Mouse (Mus musculus) lung, embryonic 14.5 days (tissue): ENCODE data around the gene Pmfbp1. TPM values are rescaled to one million over a fixed set of nuclear protein-coding genes. Genes with fewer than 3 reads are reported as not detected.
"Not testable (repeated sequence)": the region's sequence is repeated elsewhere in the genome, so short reads cannot be mapped to it uniquely, and the experiment has no call there.

Source experiments
- ATAC-seq: fragments of 200-750 bp; cut with Nextera tagmentation; 2 replicates; pipeline ENCODE4 v1.8.0; 2017; ENCODE audit warnings: mild to moderate bottlenecking, moderate TSS enrichment, moderate library complexity; ENCODE audit not compliant: insufficient read depth
- DNase-seq: peaks from one replicate; pipeline ENCODE4 v3.0.0-alpha.2; 2015
- H3K27ac ChIP-seq: fragments of 300-500 bp; sonication (generic); 2 replicates; pipeline ENCODE4 v1.5.1; 2014; ENCODE audit warnings: low read depth, mild to moderate bottlenecking, moderate library complexity
- H3K27me3 ChIP-seq: fragments of 300-500 bp; sonication (generic); 2 replicates; pipeline ENCODE4 v1.6.1; 2014; ENCODE audit warnings: low read length, control low read depth; ENCODE audit not compliant: insufficient read depth
- H3K36me3 ChIP-seq: fragments of 300-500 bp; sonication (generic); 2 replicates; pipeline ENCODE4 v1.6.1; 2014; ENCODE audit warnings: control low read depth; ENCODE audit not compliant: insufficient read depth
- H3K4me1 ChIP-seq: fragments of 300-500 bp; sonication (generic); 2 replicates; pipeline ENCODE4 v1.6.1; 2014; ENCODE audit warnings: antibody characterized with exemption, control low read depth; ENCODE audit not compliant: insufficient read depth
- H3K4me2 ChIP-seq: fragments of 300-500 bp; sonication (generic); 2 replicates; pipeline ENCODE4 v1.6.1; 2014; ENCODE audit warnings: mild to moderate bottlenecking
- H3K4me3 ChIP-seq: fragments of 300-500 bp; sonication (generic); 2 replicates; pipeline ENCODE4 v1.5.1; 2014; ENCODE audit warnings: low read depth, low read length
- H3K9ac ChIP-seq: fragments of 300-500 bp; sonication (generic); 2 replicates; pipeline ENCODE4 v1.6.1; 2014
- H3K9me3 ChIP-seq: fragments of 300-500 bp; sonication (generic); 2 replicates; pipeline ENCODE4 v1.6.1; 2016; ENCODE audit warnings: low read depth, low read length, control low read depth
- CTCF ChIP-seq: IDR thresholded peaks from 2 replicates; pipeline ENCODE4 v1.5.1; 2016; ENCODE audit warnings: antibody characterized with exemption, low read depth
- whole genome bisulfite sequencing: fragments of 180-500 bp; shearing (Covaris S2); extraction: QIAGEN DNeasy Blood & Tissue Kit; methylation state at CpG from one replicate; pipeline ENCODE4 v1.1.7; 2014; 5-methylcytosine and 5-hydroxymethylcytosine counted together
- polyA plus RNA-seq: library from polyadenylated mRNA; unstranded; fragments of >200 nt; fragmentation: Nextera tagmentation; extraction: Ambion mirVana; gene quantifications from 2 replicates; pipeline ENCODE4 v1.2.1, GENCODE M21; 2014

Gene Pmfbp1
- 0.07 and 0.08 TPM in 2 replicates for polyA plus RNA-seq

DNA sequence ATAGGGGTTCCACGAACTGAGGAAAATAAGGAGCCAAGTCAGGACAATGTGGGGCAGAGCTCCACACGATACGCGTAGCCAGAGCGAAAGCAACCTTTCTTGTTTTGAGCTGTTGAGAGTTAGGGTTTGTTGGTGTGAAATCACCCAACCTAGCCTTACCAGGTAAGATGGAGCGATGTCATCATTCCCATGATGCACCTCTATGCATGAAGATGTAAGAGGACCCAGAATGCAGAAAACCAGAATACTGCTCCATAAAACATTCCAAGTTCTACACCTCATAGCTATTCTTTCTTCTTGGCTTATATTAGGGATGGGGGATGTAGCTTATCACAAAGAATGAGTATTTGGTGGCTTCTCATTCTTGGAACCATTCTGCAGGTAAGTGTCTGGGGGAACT lies at the start of gene Pmfbp1:
TSS of gene Pmfbp1 (plus strand) at position 301 of the 400 bp plus-strand sequence.
- Histone ChIP-seq H3K4me2 (no peak within 1 kb of the TSS), H3K36me3 (no peaks in the 10 kb centered on the region), H3K4me3 (no peak within 1 kb of the TSS), H3K9me3 (no peaks in the 10 kb centered on the region), H3K9ac (no peak within 1 kb of the TSS), H3K4me1 (no peaks in the 10 kb centered on the region), H3K27me3 (no peaks in the 10 kb centered on the region), H3K27ac (no peak within 1 kb of the TSS)
- WGBS = 90% methylated on average over 6 of the region's 6 CpGs
- DNase-seq = no peak
- ATAC-seq = no peak
- no peak for TF ChIP-seq CTCF

DNA sequence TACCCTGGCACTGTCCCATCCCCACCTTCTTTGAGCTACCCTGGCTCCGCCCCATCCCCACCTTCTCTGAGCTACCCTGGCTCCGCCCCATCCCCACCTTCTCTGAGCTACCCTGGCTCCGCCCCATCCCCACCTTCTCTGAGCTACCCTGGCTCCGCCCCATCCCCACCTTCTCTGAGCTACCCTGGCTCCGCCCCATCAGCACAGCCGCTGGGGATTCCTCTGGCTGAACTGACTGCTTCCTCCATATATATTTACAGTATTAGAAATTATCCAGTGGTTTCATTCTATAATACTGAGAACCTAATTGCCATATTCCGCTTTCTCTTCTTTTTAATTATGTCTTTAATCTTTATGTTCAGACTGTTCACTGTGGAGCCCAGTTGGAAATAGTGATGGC lies 46.9 kb upstream of the Pmfbp1 start:
- WGBS = 23% methylated on average over 7 of the region's 7 CpGs
- not testable (repeated sequence) for H3K36me3 ChIP-seq

DNA sequence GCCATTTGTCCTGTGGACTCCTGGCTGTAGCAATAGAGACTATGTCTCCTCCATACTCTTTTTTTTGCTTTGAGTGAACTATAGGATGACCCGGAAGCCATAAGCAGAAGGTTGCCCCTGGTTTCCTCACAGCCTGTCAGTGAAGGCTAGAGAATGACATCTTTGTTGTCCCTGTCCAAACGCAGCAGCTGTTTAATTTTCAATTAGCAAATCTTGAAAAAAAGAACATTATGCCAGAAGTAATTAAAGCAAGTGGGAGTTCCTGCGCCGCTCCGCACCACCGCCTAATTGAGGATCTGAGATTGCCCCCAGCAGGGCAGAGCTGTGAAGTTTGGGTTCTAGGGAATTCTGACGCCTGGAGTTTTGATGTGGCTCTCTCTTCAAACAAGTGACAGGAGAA lies 42.8 kb upstream of the Pmfbp1 start:
- DNase-seq (no peak), ATAC-seq (no peak)
- no peak overlapping the region for H3K27ac ChIP-seq
- H3K27me3 ChIP-seq = no peaks in the 10 kb centered on the region
- no peak overlapping the region for H3K4me3 ChIP-seq
- peaks cover 3% of the 10 kb centered on the region; the same call in 1 of the 2 replicates for H3K9me3 ChIP-seq
- H3K9ac ChIP-seq = no peak overlapping the region
- no peaks in the 10 kb centered on the region for H3K36me3 ChIP-seq
- TF ChIP-seq CTCF = no peak
- no peaks in the 10 kb centered on the region for H3K4me1 ChIP-seq
- 58% methylated on average over 7 of the region's 7 CpGs for WGBS
- no peak overlapping the region for H3K4me2 ChIP-seq

More for the DNA sequence above, 46.9 kb upstream of the Pmfbp1 start:
- ATAC-seq, H3K9me3 ChIP-seq, DNase-seq, H3K4me3 ChIP-seq, H3K4me2 ChIP-seq, H3K9ac ChIP-seq, H3K4me1 ChIP-seq, H3K27ac ChIP-seq, H3K27me3 ChIP-seq: not testable (repeated sequence)

DNA sequence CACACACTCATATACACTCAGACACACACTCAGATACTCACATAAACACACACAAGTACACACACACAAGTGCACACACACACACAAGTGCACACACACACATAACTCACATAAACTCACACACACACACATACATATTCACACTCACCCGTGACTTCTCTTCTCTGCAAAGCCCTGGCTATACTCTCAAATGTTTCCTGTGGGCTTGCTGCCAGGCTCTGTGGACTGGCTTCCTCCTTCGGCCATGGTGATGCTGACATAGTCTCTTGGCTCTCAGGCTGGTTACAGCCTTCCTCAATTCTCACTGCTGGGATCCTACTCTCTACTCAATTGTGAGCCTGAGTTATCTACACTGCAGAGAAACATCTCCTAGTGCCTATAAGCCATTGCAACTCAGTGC lies 38.7 kb upstream of the Pmfbp1 start:
- Histone ChIP-seq H3K9me3 (peaks cover 3% of the 10 kb centered on the region; the same call in 1 of the 2 replicates), H3K4me1 (no peaks in the 10 kb centered on the region), H3K9ac (no peak overlapping the region), H3K27ac (no peak overlapping the region), H3K36me3 (no peaks in the 10 kb centered on the region), H3K4me2 (no peak overlapping the region), H3K27me3 (no peaks in the 10 kb centered on the region), H3K4me3 (no peak overlapping the region)
- DNase-seq (peak; percentile 75), ATAC-seq (no peak)
- TF ChIP-seq CTCF = no peak
- 46% methylated on average over 2 of the region's 2 CpGs for WGBS

DNA sequence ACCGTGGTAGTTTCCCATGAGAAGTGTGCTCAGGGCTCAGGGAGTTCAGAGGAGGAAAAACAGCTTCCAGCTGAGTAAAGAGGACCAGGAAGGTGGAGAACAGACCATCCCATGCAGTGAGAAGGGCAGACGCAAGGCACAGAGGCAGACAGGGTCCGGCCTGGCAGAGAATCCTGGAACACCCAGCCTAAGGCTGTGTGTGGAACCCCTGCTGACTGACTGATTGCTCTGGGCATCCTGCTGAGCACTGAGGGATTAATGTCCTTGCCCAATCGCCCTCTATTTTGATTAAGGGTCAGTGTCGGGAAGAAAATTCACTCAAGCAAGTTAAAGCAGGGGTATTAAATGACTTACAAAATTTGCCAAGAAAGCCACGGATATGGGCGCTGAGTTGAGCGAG lies 36.4 kb upstream of the Pmfbp1 start:
- H3K9ac ChIP-seq = no peak overlapping the region
- no peaks in the 10 kb centered on the region for H3K4me1 ChIP-seq
- H3K4me3 ChIP-seq = no peak overlapping the region
- H3K9me3 ChIP-seq = no peaks in the 10 kb centered on the region
- DNase-seq (no peak), ATAC-seq (no peak)
- no peak overlapping the region for H3K4me2 ChIP-seq
- H3K27ac ChIP-seq = no peak overlapping the region
- TF ChIP-seq CTCF = no peak
- H3K36me3 ChIP-seq = no peaks in the 10 kb centered on the region
- WGBS = 63% methylated on average over 8 of the region's 8 CpGs
- H3K27me3 ChIP-seq = no peaks in the 10 kb centered on the region

DNA sequence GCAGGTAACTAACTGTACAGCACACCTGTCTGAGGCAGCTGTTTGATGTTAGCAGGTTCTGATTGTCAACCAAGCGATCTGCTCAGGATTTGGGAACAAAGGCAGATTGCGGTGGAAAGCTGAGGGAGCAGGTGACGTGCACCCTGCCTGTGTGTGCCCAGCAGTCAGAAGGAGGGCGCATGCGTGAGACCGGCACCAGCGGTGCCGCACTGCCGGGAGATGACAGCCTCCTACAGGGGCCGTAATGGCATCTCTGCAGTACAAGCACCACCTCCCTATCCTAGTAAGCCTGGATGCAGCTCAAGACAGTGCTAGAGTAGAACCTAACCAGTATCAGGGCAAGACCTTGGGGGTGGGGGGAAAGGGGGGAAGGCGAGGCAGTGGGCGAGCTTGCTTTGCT lies 35.2 kb upstream of the Pmfbp1 start:
- Histone ChIP-seq H3K36me3 (no peaks in the 10 kb centered on the region), H3K9me3 (no peaks in the 10 kb centered on the region), H3K9ac (peak overlapping the region; percentile 23; the same call in 1 of the 2 replicates), H3K27ac (no peak overlapping the region), H3K4me2 (peak overlapping the region; percentile 25; the same call in 1 of the 2 replicates), H3K4me3 (no peak overlapping the region), H3K27me3 (no peaks in the 10 kb centered on the region), H3K4me1 (no peaks in the 10 kb centered on the region)
- no peak for ATAC-seq
- TF ChIP-seq CTCF = no peak
- no peak for DNase-seq
- WGBS = 62% methylated on average over 12 of the region's 12 CpGs

DNA sequence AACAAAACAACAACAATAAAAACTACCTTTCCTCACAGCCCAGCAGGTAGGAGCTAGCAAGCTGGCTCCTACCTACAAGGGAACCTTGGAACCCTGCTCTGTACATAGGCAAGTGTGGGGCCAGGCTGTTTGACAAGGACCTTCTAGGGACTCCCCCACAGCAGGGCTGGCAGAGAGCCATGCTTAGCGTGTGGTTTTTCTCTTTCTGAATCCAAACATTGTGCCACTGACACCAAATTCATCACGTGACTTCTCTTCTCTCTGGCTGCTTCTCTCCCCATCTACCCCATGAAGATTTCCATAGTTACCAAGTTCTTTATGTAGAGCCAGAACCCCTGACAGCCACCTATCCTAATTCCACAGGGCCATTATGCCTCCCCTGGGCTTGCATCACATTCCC lies 30.8 kb upstream of the Pmfbp1 start:
- no peaks in the 10 kb centered on the region for H3K27me3 ChIP-seq
- no peak for TF ChIP-seq CTCF
- H3K4me3 ChIP-seq = no peak overlapping the region
- H3K4me1 ChIP-seq = peaks cover 15% of the 10 kb centered on the region
- H3K27ac ChIP-seq = no peak overlapping the region
- H3K9me3 ChIP-seq = no peaks in the 10 kb centered on the region
- H3K9ac ChIP-seq = no peak overlapping the region
- DNase-seq (peak; percentile 66), ATAC-seq (no peak)
- no peaks in the 10 kb centered on the region for H3K36me3 ChIP-seq
- 23% methylated on average over 2 of the region's 2 CpGs for WGBS
- no peak overlapping the region for H3K4me2 ChIP-seq

DNA sequence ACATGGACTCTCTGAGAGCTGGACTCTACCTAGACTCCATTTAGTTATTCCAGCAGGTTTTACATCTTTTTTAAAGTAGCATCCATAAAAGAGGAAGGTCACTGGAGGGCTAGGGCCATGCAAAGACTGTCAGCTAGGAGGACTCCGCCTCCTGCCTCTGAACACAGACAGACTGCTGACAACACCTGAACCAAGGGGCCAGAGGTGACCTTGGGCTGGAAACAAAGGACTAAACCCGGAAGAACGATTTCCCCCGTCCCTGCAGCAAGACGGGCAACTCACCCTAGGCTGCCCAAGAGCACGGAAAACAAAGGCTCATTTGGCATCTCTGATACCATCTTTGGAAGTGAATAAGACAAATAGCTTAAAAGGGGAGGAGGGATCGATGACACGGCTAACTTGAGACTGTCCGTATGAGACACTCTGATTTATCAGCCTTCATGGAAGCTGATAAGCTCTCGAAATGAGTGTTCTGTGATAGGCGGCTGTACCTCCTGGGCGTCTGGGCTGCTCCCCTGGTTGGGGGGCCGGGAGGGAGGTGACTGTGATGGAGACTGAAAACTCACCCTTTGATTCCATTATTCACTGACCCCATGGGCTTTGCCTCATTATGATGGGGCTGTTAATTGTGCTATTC lies 30.0 kb upstream of the Pmfbp1 start:
- ATAC-seq (peak; percentile 55; the same call in 1 of the 2 replicates), DNase-seq (no peak)
- TF ChIP-seq CTCF = no peak
- H3K9me3 ChIP-seq = no peaks in the 10 kb centered on the region
- H3K27ac ChIP-seq = no peak overlapping the region
- H3K4me2 ChIP-seq = peak overlapping the region; percentile 61
- H3K9ac ChIP-seq = no peak overlapping the region
- no peaks in the 10 kb centered on the region for H3K27me3 ChIP-seq
- peaks cover 15% of the 10 kb centered on the region for H3K4me1 ChIP-seq
- 0 out of 2 replicates have a peak overlapping the region, but pooled peaks have one; percentile 26 for H3K4me3 ChIP-seq
- 6% methylated on average over 13 of the region's 13 CpGs for WGBS
- H3K36me3 ChIP-seq = no peaks in the 10 kb centered on the region
